Mouse (Mus musculus): ENCODE measurements around the gene Slc25a34.

The Slc25a34 gene

DNA sequence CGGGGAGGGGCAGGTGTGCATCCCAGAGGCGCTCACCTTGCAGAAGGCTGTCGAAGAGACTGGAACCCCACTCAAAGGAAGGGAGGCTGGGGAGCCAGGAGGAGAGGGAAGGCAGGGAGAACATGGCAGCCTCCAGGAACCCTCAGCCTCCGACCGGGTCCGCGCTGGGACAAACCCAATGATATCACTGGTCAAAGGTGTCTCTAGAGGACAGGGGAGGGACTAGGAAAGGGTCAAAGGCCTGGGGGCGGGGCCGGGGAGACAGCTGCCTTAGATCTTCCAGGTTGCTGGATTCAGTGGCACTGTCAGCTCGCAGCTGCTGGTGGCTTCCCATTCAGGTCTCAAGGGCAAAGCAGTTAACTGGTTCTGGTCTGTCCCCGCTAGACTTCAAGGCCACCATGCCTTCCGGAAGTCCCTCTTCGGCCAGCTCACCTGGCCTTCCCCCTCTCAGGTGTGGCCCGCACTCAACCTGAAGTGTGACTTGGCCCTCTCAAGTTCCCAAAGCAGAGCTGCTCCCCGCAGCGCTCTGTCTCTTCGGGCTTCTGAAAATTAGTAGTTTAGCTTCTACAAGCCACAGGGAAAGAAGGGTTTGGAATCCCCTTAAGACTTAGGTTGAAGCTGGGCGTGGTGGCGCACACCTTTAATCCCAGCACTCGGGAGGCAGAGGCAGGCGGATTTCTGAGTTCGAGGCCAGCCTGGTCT is 5.6 kb downstream of the Slc25a34 start:
- peak; percentile 35 to 56 for DNase-seq

- peak; percentile 75 to 80 for DNase-seq
Observed at GRCm38 (mm10) chr4:141617299-141617698, 6.3 kb downstream of the Slc25a34 start.

GRCm38 (mm10) chr4:141616811-141617210 is 6.8 kb downstream of the Slc25a34 start:
- no peak for DNase-seq

GRCm38 (mm10) chr4:141614946-141615345 is 8.7 kb downstream of the Slc25a34 start:
- DNase-seq, result no peak

DNA sequence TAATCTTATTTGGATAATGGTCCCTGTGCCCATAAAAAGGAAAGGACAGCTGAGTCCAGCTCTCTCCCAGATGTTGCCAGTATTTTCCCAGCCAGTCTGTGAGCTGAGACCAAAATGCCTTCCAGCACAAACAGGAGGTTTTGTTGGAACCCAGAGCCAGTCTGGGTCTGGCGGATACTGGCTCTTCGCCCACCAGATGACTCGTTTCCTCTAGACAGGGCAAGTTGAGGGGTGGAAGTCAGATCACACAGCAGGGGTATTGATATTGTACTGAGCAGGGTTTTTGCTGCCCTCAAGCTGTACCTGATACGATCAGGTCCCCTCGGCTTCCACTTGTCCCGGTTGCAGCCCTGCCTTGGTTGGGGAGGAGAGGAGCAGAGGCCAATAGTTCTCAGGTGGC is 14.1 kb downstream of the Slc25a34 start:
- peak; percentile 45 to 47 for DNase-seq

GRCm38 (mm10) chr4:141605861-141606260 is 17.8 kb downstream of the Slc25a34 start, which contains the start of gene Fblim1:
Fblim1 (minus strand) TSS chr4:141606096.
- peak; percentile 60 to 66 for DNase-seq

DNA sequence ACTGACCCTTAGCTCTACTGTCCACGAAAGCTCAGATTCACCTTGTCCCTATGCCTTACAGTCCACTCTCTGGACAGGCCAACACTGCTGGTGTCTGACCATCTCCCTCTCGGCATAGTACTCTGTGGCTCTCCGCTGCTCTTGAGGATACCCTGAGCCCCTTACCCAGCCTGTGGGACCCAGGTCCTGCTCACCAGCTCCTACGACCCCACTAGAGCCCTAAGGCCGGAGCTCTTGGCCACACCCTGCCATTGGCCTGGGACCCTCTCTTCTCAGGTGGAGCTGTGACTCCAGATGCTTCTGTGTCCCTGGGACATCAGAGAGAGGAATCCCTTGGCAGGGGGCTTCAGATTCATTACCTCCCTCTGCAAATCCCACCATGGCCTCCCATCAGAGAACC is 18.2 kb downstream of the Slc25a34 start:
- DNase-seq, result no peak

DNA sequence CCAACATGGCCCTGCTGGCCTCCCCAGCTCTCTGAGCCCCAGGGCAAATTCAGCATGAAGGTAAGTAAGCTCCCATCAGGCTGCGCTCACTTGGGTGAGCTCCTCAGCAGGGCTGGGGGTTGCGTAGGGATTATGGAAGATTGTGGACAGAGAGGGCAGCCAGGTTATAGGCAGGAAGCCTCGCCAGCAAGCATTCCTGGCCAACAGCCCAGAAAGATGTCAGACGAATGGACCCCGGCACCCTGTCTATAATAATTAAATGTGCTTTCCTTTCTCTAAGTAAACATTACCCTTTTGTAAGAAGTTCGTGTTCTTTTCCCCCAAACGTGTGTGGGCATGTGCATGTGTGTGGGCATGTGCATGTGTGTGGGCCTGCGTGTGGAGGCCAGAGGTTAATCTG is 19.1 kb downstream of the Slc25a34 start:
- peak; percentile 26 to 53 for DNase-seq

- DNase-seq, result no peak
Observed at GRCm38 (mm10) chr4:141603921-141604320, 19.7 kb downstream of the Slc25a34 start.

DNA sequence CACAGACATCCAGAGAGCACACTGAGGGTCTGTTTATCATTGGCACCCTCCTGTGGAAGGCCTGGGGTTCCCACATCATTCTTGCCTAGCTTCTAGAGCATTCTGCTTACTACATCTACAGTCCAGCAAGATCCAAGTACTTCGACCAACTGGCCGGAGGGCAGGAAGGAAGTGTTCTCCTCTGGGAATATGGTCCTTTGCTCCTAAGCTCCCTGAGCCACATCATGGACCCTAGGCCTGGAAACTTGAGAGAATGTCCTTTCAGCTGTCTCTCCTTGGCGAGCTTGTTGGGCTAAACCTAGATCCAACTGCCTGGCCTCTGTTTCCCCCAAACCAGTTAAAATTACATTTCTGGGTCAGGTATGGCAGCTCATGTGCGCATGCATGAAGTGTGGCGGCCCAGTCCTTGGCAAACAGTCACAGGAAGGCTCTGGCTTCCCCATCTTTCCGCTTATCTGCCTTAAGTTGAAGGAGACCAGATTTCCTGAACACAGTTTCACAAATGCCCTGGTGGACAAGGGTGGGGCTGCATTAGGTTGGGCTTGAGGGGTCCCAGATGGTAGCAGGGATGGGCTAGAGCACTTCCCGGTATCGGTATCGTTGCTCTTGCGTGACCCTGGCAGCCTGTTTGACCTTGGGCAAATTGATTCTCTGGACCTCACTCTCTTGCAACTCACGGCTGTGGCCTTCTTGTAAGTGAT is 20.9 kb downstream of the Slc25a34 start:
- DNase-seq, result no peak

DNA sequence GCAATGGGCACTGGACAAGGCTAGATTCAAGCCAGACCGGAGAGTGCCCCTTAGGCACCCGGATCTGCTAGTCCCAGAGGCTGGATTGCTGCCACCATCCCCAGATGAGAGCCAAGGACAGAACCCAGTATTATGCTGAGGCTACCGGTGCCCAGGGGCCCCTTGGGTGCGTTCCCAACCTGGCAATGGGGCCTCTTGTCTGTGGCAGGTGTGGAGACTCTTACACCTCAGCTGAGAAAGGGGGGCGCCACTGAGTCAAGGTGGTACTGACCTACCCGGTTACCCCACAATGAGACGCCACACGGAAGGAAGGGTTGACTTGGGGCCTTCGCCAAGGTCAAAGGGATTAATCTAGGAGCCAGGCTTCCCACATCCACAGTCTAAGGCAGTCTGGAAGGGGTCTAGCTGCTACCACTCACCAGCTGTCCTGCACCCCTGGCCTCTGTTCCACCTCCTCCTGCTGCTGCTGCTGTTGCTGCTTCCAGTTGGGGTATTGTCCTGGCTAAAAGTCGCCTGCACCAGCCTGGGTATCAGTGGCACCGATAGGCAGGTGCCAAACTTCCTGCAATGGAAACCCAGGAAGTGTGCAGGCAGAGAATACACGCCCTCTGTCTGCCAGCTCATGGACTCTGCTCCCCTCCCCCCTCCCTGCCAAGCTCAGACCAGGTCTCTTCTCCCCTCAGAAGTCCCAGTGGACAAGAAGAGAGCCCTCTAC is 22.3 kb downstream of the Slc25a34 start:
- no peak for DNase-seq

- no peak for DNase-seq
Observed at GRCm38 (mm10) chr4:141600364-141600763, 23.3 kb downstream of the Slc25a34 start.

DNA sequence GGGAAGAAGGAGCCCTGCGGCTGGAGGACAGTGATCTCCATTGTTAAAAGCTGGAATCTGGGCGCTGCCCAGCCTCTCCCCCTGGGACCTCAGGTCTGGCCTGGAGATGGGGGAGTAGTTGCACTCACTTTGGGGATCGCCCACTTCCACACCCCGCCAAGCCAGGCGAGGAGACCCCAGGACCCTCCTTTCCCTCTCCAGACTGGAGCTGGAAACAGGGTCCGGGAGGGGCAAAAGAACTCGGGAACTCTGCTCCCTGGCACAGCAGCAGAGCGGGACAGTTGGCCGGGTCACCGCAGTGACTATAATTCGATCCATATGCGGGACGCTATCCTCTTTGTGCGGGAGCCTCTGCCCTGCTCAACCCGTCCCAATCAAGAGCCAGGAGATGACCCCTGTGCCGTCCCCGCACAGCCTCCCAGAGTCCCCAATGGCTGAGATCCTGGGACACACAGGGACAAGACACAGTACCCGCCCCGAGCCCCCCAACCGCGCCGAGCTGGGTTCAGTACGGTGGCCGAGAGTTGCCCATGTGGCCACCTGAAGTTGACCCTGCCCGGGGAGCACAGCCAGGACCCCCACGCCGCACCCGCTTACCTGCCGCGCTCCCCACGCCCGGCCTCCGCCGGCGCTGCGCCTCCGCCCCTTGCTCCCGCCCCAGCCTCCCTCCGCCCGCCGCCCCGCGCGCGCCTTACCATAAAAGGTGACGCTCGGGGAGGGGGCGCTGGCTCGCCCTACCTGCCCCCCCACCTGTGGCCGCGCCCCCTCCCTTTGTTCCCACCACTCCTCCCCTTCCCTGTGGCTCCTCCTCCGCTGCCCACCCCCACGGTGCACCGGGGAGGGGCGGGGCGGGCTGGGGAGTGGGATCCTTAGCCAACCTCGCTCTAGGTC is 24.1 kb downstream of the Slc25a34 start:
- DNase-seq, result no peak

DNA sequence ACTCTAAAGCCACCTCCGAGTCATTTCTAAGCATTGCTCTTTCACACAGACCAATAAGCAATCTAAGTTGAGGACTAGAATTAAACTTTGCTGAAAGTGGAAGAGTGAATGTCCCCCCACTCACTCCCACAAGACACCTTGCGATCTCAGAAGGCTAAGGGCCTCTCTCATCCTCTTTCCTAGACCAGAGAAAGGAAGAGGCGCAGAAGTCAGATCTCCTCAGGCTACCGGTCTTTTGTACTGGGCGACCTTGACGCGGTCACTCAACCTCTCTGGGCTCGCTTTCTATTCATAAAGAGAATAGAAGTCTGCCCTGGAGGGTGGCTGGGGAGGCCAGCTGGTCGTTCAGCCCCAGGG is 24.7 kb downstream of the Slc25a34 start:
- DNase-seq, result no peak

DNA sequence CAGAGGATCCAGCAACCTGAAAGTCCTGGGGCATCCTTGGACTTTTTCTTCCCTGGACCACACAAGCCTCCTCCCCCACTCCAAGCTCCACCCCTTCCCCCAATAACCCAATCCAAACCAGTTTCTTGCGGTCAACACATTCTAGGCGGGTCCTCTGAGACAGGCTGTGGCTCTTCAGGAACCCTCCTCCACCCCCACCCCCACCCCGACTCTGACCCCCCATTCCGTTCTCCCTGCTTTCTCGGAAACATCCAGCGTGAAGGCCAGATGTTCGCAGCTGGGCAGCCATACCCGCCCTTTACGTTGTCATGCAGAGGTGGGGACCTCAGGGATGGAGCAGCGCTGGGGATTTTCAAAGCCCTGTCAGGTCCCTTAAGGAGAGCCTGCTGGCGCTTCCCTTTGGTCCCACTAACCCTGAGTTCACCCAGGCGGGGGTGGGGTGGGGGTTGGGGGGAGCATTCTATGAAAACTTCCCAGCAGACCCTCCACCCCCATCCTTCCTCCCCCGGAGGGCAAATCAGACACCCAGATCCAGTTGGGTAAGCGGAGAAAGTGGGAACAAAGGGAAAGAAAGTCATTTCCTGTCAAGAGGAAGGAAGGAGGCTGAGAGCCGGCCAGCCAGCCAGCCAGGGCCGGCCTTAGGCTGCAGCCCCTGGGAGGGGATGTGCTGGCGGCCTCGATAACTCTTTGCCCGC is 25.3 kb downstream of the Slc25a34 start:
- peak; percentile 36 to 43 for DNase-seq

DNA sequence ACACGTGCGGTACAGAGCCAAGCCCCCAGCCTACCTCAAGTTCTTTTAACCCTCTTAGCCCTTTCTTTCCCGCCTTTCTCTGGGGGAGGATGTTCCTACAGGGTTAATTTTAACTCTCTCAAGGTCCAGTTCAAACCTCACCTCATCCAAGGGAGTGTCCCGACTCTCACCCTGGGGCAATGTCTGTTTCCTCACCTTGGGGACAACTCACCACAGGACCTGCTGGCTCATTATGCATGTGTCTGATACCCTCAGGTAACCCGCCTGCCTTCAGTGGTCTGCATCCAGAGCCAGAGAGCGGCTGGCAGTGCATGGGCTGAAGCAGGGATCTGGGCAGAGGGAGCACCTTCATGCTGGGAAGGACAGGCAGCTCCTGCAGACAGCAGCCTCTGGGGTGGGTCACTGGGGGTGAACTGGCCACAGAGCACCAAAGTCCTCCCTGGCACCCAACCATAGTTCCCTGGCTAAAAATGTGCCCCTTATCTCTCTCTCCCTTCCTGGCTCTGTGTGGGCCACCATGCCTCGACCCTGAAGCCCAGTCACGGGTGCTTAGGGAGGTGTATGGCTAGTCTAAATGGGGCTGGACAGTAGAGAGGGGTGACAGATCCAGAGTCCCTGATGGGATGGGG is 26.8 kb downstream of the Slc25a34 start:
- DNase-seq, result no peak

GRCm38 (mm10) chr4:141595605-141596268 is 27.9 kb downstream of the Slc25a34 start:
- no peak for DNase-seq

DNA sequence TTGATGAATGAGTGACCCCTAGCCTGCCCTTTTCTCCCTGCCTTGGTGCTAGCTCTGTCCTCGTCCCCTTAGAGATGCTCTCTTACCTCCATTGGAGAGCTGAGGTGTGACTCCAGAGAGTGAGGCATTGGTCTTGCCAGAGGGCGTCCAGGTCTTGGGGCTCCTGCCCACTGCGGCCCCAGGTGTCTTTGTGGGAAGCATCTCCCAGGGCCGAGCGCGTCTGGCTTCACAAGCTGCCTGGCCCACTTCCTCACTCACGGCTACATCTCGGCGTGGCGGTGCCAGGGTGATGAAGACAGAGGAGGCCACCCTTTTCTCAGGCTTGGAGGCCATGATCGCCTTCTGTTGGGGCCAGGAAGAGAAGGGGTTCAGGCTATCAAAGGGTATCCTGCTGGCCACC is 28.5 kb downstream of the Slc25a34 start:
- no peak for DNase-seq

GRCm38 (mm10) chr4:141591547-141591946 is 32.1 kb downstream of the Slc25a34 start:
- DNase-seq, result peak in 1 of 2 experiments; percentile 26

- DNase-seq, result no peak
Observed at GRCm38 (mm10) chr4:141583919-141584318, 39.7 kb downstream of the Slc25a34 start.

GRCm38 (mm10) chr4:141581051-141581450 is 42.6 kb downstream of the Slc25a34 start:
- no peak for DNase-seq
